Mouse (Mus musculus) MEL (cell line): ENCODE data around the gene Mul1. TPM values are rescaled to one million over a fixed set of nuclear protein-coding genes. Genes with fewer than 3 reads are reported as not detected.

ENCODE experiments used
- DNase-seq: peaks from one replicate; pipeline ENCODE4 v3.0.0; 2011; ENCODE audit warnings: low read depth, low spot score
- H3K27ac ChIP-seq: 2 replicates; pipeline ENCODE4 v1.5.1; 2012; ENCODE audit warnings: low read depth, mild to moderate bottlenecking, control low read depth, low read length, moderate library complexity; ENCODE audit not compliant: control insufficient read depth
- H3K27me3 ChIP-seq, 2 experiments: fragments of 150-350 bp in 1 of 2; sonication (generic) in 1 of 2; 2 replicates each; pipeline ENCODE4 v1.6.1; 2012; ENCODE audit warnings: low read length in 2 of 2, mild to moderate bottlenecking in 2 of 2, improper control_type of control experiment in 1 of 2, moderate library complexity in 1 of 2; ENCODE audit not compliant: insufficient read depth in 2 of 2, control insufficient read depth in 1 of 2
- H3K36me3 ChIP-seq, 2 experiments: 2 replicates each; pipeline ENCODE4 v1.6.1; 2012 to 2014; ENCODE audit warnings: low read length in 2 of 2, improper control_type of control experiment in 1 of 2, inconsistent platforms in 1 of 2, mild to moderate bottlenecking in 1 of 2; ENCODE audit not compliant: insufficient read depth in 2 of 2, control insufficient read depth in 1 of 2
- H3K4me1 ChIP-seq, 2 experiments: fragments of 150-350 bp in 1 of 2; sonication (generic) in 1 of 2; 2 replicates each; pipeline ENCODE4 v1.6.1; 2012; ENCODE audit warnings: low read length in 2 of 2, improper control_type of control experiment in 1 of 2, mild to moderate bottlenecking in 1 of 2; ENCODE audit not compliant: insufficient read depth in 2 of 2, control insufficient read depth in 1 of 2
- H3K4me3 ChIP-seq, 2 experiments: fragments of 150-350 bp in 1 of 2; sonication (generic) in 1 of 2; 2 replicates each; pipeline ENCODE4 v1.5.1; 2012; ENCODE audit warnings: low read depth in 2 of 2, low read length in 2 of 2, mild to moderate bottlenecking in 2 of 2, moderate library complexity in 2 of 2, control low read depth in 1 of 2, improper control_type of control experiment in 1 of 2; ENCODE audit not compliant: control insufficient read depth in 1 of 2, insufficient read depth in 1 of 2
- H3K79me2 ChIP-seq: 2 replicates; pipeline ENCODE4 v1.6.1; 2012; ENCODE audit warnings: mild to moderate bottlenecking, low read length, moderate library complexity; ENCODE audit not compliant: control insufficient read depth, poor library complexity, insufficient read depth
- H3K9ac ChIP-seq: 2 replicates; pipeline ENCODE4 v1.6.1; 2012; ENCODE audit warnings: low read depth, mild to moderate bottlenecking, control low read depth, low read length, moderate library complexity; ENCODE audit not compliant: control insufficient read depth, poor library complexity, severe bottlenecking
- H3K9me3 ChIP-seq: fragments of 150-350 bp; sonication (generic); replicated peaks from 2 replicates; pipeline ENCODE4 v1.6.1; 2012; ENCODE audit warnings: mild to moderate bottlenecking, low read length, improper control_type of control experiment, moderate library complexity; ENCODE audit not compliant: insufficient read depth
- CHD2 ChIP-seq: IDR thresholded peaks from 2 replicates; pipeline ENCODE4 v1.6.1; 2011; ENCODE audit warnings: low read length, improper control_type of control experiment
- E2F4 ChIP-seq: IDR thresholded peaks from 2 replicates; pipeline ENCODE4 v1.6.1; 2011; ENCODE audit warnings: low read depth, low read length, improper control_type of control experiment, borderline replicate concordance
- ETS1 ChIP-seq: IDR thresholded peaks from 2 replicates; pipeline ENCODE4 v1.6.1; 2012; ENCODE audit warnings: low read depth, mild to moderate bottlenecking, inconsistent platforms, low read length, improper control_type of control experiment, moderate library complexity
- JUND ChIP-seq: IDR thresholded peaks from 2 replicates; pipeline ENCODE4 v1.6.1; 2011; ENCODE audit warnings: low read depth, mild to moderate bottlenecking, improper control_type of control experiment, low read length
- MAFK ChIP-seq: IDR thresholded peaks from 2 replicates; pipeline ENCODE4 v1.6.1; 2011; ENCODE audit warnings: low read depth, mild to moderate bottlenecking, low read length, improper control_type of control experiment, borderline replicate concordance
- MAX ChIP-seq: IDR thresholded peaks from 2 replicates; pipeline ENCODE4 v1.6.1; 2011; ENCODE audit warnings: low read length, improper control_type of control experiment
- MAZ ChIP-seq: IDR thresholded peaks from 2 replicates; pipeline ENCODE4 v1.6.1; 2012; ENCODE audit warnings: low read depth, mild to moderate bottlenecking, inconsistent platforms, low read length, improper control_type of control experiment
- MEF2A ChIP-seq: IDR thresholded peaks from 2 replicates; pipeline ENCODE4 v1.6.1; 2014; ENCODE audit warnings: low read depth, mild to moderate bottlenecking, inconsistent platforms, low read length, improper control_type of control experiment; ENCODE audit not compliant: poor library complexity, insufficient replicate concordance, severe bottlenecking; ENCODE audit errors: extremely low read depth
- MYC ChIP-seq: IDR thresholded peaks from 2 replicates; pipeline ENCODE4 v1.6.1; 2011; ENCODE audit warnings: low read depth, mild to moderate bottlenecking, low read length, improper control_type of control experiment, moderate library complexity
- NRF1 ChIP-seq: IDR thresholded peaks from 2 replicates; pipeline ENCODE4 v1.6.1; 2014; ENCODE audit warnings: low read depth, mild to moderate bottlenecking, inconsistent platforms, low read length, improper control_type of control experiment, moderate library complexity; ENCODE audit not compliant: poor library complexity, insufficient read depth, severe bottlenecking
- POLR2A ChIP-seq, 2 experiments: IDR thresholded peaks; 2 replicates each; pipeline ENCODE4 v1.6.1; 2011 to 2012; ENCODE audit warnings: low read length in 2 of 2, mild to moderate bottlenecking in 2 of 2, control low read depth in 1 of 2, improper control_type of control experiment in 1 of 2, low read depth in 1 of 2, moderate library complexity in 1 of 2; ENCODE audit not compliant: control insufficient read depth in 1 of 2, insufficient read depth in 1 of 2, poor library complexity in 1 of 2
- POLR2AphosphoS5 ChIP-seq: IDR thresholded peaks from 2 replicates; pipeline ENCODE4 v1.6.1; 2012; ENCODE audit warnings: low read depth, borderline replicate concordance, mild to moderate bottlenecking, inconsistent platforms, low read length, moderate library complexity, mixed read lengths
- RAD21 ChIP-seq: IDR thresholded peaks from 2 replicates; pipeline ENCODE4 v1.6.1; 2011; ENCODE audit warnings: mild to moderate bottlenecking, low read depth, low read length, improper control_type of control experiment
- TBP ChIP-seq: IDR thresholded peaks from 2 replicates; pipeline ENCODE4 v1.8.0; 2011; ENCODE audit warnings: low read depth, low read length, improper control_type of control experiment
- TCF12 ChIP-seq: IDR thresholded peaks from 2 replicates; pipeline ENCODE4 v1.6.1; 2014; ENCODE audit warnings: low read depth, mild to moderate bottlenecking, inconsistent platforms, low read length, improper control_type of control experiment, moderate library complexity
- USF2 ChIP-seq, 2 experiments: IDR thresholded peaks; 2 replicates each; pipeline ENCODE4 v1.6.1; 2011 to 2012; ENCODE audit warnings: improper control_type of control experiment in 2 of 2, low read length in 2 of 2, borderline replicate concordance in 1 of 2, inconsistent platforms in 1 of 2, low read depth in 1 of 2, mild to moderate bottlenecking in 1 of 2; ENCODE audit not compliant: insufficient read depth in 1 of 2
- ZMIZ1 ChIP-seq: IDR thresholded peaks from 2 replicates; pipeline ENCODE4 v1.6.1; 2012; ENCODE audit warnings: low read depth, mild to moderate bottlenecking, inconsistent platforms, low read length, improper control_type of control experiment, moderate library complexity
- polyA plus RNA-seq, 2 experiments: library from polyadenylated mRNA; stranded (reverse) in 1 of 2; unstranded in 1 of 2; fragments of >175 nt in 1 of 2; fragments of >200 nt in 1 of 2; gene quantifications; 2 replicates each; pipeline versions ENCODE4 v1.2.1 to v1.2.4; 2012; ENCODE audit warnings: low replicate concordance in 2 of 2, low read depth in 1 of 2; ENCODE audit not compliant: insufficient read length in 2 of 2, insufficient read depth in 1 of 2, missing spikeins in 1 of 2
- total RNA-seq: library from RNA; depleted of rRNA; stranded (reverse); fragments of 300-350 nt; gene quantifications from 2 replicates; pipeline ENCODE4 v1.2.3, GENCODE M21; 2012

The Mul1 gene
- total and polyA plus RNA-seq, 3 experiments: 31.3 to 31.9 TPM; not detected in 1

DNA sequence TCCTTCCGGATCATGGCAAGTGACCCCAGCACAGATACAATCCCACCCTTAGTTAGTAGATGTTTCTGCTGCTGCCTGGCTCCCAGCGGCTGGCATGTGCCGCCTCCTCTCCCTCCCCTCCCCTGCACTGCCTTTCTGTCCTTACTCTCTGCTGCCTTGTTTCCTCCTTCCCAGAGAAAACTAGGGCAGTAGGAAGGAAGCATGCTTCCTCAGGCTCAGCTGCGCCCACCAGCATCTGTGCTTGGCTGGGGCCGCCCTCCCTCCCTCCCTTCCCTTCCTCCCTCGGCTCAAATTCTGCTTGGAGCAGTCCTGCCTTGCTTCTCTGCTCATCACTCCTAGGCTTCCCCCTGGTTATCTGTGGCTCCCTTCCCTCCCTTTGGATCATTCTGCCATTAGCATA is 19.7 kb upstream of the Mul1 start:
- H3K4me3 ChIP-seq: no peak overlapping the region
- H3K27ac ChIP-seq: no peak overlapping the region
- no peak for TF ChIP-seq ZMIZ1
- no peak for TF ChIP-seq E2F4
- no peak for TF ChIP-seq POLR2AphosphoS5
- TF ChIP-seq RAD21: no peak
- no peak for TF ChIP-seq POLR2A (IDR thresholded peaks at IDR 0.05; ENCODE audit: control insufficient read depth in 1 of 2, insufficient read depth in 1 of 2, low read depth in 1 of 2, low read length in 2 of 2, poor library complexity in 1 of 2)
- no peaks in the 10 kb centered on the region for H3K36me3 ChIP-seq
- H3K4me1 ChIP-seq: no peaks in the 10 kb centered on the region
- no peak for DNase-seq
- H3K27me3 ChIP-seq: peaks cover 0 to 4% of the 10 kb centered on the region in 2 experiments; a peak in 2 of 4 replicates
- H3K9ac ChIP-seq: no peak overlapping the region
- no peaks in the 10 kb centered on the region for H3K9me3 ChIP-seq
- H3K79me2 ChIP-seq: no peaks in the 10 kb centered on the region

DNA sequence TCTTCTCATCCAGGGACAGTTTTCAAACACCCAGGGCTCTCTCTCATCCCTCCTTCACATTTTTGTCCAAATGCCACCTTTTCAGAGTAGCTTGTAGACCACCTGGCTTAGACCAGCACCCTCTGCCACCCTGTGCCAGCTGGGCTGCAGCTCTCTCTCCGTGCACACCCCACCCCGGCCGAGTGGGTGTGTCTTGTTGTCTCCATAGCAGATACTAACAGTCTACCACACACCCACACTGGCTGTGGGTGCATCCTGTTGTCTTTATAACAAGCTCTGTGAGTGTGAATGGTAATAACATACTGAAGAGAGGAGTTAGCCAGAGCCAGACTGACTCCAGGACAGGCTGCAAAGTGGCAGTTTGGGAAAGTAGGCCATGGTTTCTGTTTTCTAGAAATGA is 18.5 kb upstream of the Mul1 start:
- TF ChIP-seq POLR2A (IDR thresholded peaks at IDR 0.05; ENCODE audit: control insufficient read depth in 1 of 2, insufficient read depth in 1 of 2, low read depth in 1 of 2, low read length in 2 of 2, poor library complexity in 1 of 2) (no peak), TBP (no peak), JUND (no peak), ETS1 (no peak), MAZ (no peak), CHD2 (no peak), USF2 (IDR thresholded peaks at IDR 0.05; ENCODE audit: borderline replicate concordance in 1 of 2, insufficient read depth in 1 of 2, low read depth in 1 of 2, low read length in 2 of 2) (no peak), MAX (no peak), MYC (no peak), ZMIZ1 (no peak), POLR2AphosphoS5 (no peak), MEF2A (no peak), TCF12 (no peak), MAFK (no peak), NRF1 (no peak)
- Histone ChIP-seq H3K79me2 (no peaks in the 10 kb centered on the region), H3K27ac (no peak overlapping the region), H3K4me3 (no peak overlapping the region), H3K4me1 (no peaks in the 10 kb centered on the region), H3K9me3 (no peaks in the 10 kb centered on the region), H3K36me3 (no peaks in the 10 kb centered on the region), H3K27me3 (peaks cover 0 to 7% of the 10 kb centered on the region in 2 experiments; a peak in 2 of 4 replicates), H3K9ac (no peak overlapping the region)
- no peak for DNase-seq
